Mouse (Mus musculus) kidney, postnatal 0 days (tissue): Measurements from ENCODE around the gene Nup160. TPM values are rescaled to one million over a fixed set of nuclear protein-coding genes. Genes with fewer than 3 reads are reported as not detected.
A peak's percentile ranks its signal among the peaks of the same experiment; 100 is the strongest.

Experiments
- ATAC-seq: fragments of 200-750 bp; cut with Nextera tagmentation; replicated peaks from 2 replicates; pipeline ENCODE4 v1.8.0; 2017; ENCODE audit warnings: low read depth, moderate number of reproducible peaks, moderate TSS enrichment, moderate library complexity; ENCODE audit not compliant: low FRiP score
- DNase-seq: peaks from one replicate; pipeline ENCODE4 v3.0.0-alpha.2; 2016; ENCODE audit warnings: low spot score
- H3K27ac ChIP-seq: fragments of 300-500 bp; sonication (generic); 2 replicates; pipeline ENCODE4 v1.5.1; 2014; ENCODE audit warnings: mild to moderate bottlenecking
- H3K27me3 ChIP-seq: fragments of 300-500 bp; sonication (generic); 2 replicates; pipeline ENCODE4 v1.6.1; 2014; ENCODE audit warnings: low read length, mixed read lengths; ENCODE audit not compliant: insufficient read depth
- H3K36me3 ChIP-seq: fragments of 300-500 bp; sonication (generic); 2 replicates; pipeline ENCODE4 v1.6.1; 2014; ENCODE audit warnings: low read length, mixed read lengths; ENCODE audit not compliant: insufficient read depth
- H3K4me1 ChIP-seq: fragments of 300-500 bp; sonication (generic); replicated peaks from 2 replicates; pipeline ENCODE4 v1.6.1; 2014; ENCODE audit warnings: antibody characterized with exemption, low read length, mixed read lengths; ENCODE audit not compliant: insufficient read depth
- H3K4me2 ChIP-seq: fragments of 300-500 bp; sonication (generic); 2 replicates; pipeline ENCODE4 v1.6.1; 2014; ENCODE audit warnings: mild to moderate bottlenecking, low read length, moderate library complexity, mixed read lengths
- H3K4me3 ChIP-seq: fragments of 300-500 bp; sonication (generic); replicated peaks from 2 replicates; pipeline ENCODE4 v1.5.1; 2014; ENCODE audit warnings: low read depth, low read length
- H3K9ac ChIP-seq: fragments of 300-500 bp; sonication (generic); 2 replicates; pipeline ENCODE4 v1.6.1; 2014; ENCODE audit warnings: low read depth, low read length
- H3K9me3 ChIP-seq: fragments of 300-500 bp; sonication (generic); replicated peaks from 2 replicates; pipeline ENCODE4 v1.6.1; 2016; ENCODE audit warnings: low read length, inconsistent platforms, mixed read lengths
- CTCF ChIP-seq: IDR thresholded peaks from 2 replicates; pipeline ENCODE4 v1.5.1; 2016; ENCODE audit warnings: antibody characterized with exemption, low read depth, mild to moderate bottlenecking, moderate library complexity
- WGBS: fragments of 180-500 bp; shearing (Covaris S2); extraction: QIAGEN DNeasy Blood & Tissue Kit; methylation state at CpG from one replicate; pipeline ENCODE4 v1.1.7; 2014; 5-methylcytosine and 5-hydroxymethylcytosine counted together
- polyA plus RNA-seq: library from polyadenylated mRNA; unstranded; fragments of >200 nt; fragmentation: Nextera tagmentation; extraction: Ambion mirVana; gene quantifications from 2 replicates; pipeline ENCODE4 v1.2.1, GENCODE M21; 2015

The Nup160 gene
- polyA plus RNA-seq, 1 experiment from 2014 or later, result 19.9 TPM

DNA sequence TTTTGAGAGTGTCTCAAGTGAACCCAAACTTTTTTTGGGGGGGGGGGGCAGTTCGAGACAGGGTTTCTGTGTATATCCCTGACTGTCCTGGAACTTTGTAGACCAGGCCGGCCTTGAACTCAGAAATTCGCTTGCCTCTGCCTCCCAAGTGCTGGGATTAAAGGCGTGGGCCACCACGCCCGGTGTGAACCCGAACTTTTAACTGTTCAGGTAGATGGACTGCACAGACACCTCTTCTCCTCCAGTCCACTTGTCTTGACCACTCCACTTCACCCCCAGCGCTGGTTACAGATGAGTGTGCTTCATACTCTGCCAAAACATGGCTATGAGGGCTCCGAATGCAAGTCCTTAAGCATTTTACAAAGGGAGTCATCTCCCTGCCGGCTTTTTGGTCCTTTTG lies 70.1 kb downstream of the Nup160 start:
- Histone ChIP-seq H3K27me3 (no peaks in the 10 kb centered on the region), H3K4me1 (no peaks in the 10 kb centered on the region), H3K4me3 (peak overlapping the region; percentile 98; the same call in 1 of the 2 replicates), H3K9ac (no peak overlapping the region), H3K4me2 (peak overlapping the region; percentile 75), H3K27ac (no peak overlapping the region), H3K9me3 (no peaks in the 10 kb centered on the region), H3K36me3 (peaks cover 13% of the 10 kb centered on the region)
- ATAC-seq (no peak), DNase-seq (no peak)
- 89% methylated on average over 10 of the region's 10 CpGs for WGBS
- TF ChIP-seq CTCF, result no peak

- no peak overlapping the region for H3K27ac ChIP-seq
- WGBS, result 76% methylated on average over 6 of the region's 6 CpGs
- H3K4me1 ChIP-seq, result no peaks in the 10 kb centered on the region
- no peak overlapping the region for H3K4me2 ChIP-seq
- no peak overlapping the region for H3K4me3 ChIP-seq
- H3K9me3 ChIP-seq, result no peaks in the 10 kb centered on the region
- DNase-seq (no peak), ATAC-seq (no peak)
- H3K36me3 ChIP-seq, result peaks cover 37% of the 10 kb centered on the region
- H3K9ac ChIP-seq, result 0 out of 2 replicates have a peak overlapping the region, but pooled peaks have one; percentile 1
- H3K27me3 ChIP-seq, result no peaks in the 10 kb centered on the region
- TF ChIP-seq CTCF, result no peak
Measured at GRCm38 (mm10) chr2:90749676-90750459, 72.9 kb downstream of the Nup160 start.

DNA sequence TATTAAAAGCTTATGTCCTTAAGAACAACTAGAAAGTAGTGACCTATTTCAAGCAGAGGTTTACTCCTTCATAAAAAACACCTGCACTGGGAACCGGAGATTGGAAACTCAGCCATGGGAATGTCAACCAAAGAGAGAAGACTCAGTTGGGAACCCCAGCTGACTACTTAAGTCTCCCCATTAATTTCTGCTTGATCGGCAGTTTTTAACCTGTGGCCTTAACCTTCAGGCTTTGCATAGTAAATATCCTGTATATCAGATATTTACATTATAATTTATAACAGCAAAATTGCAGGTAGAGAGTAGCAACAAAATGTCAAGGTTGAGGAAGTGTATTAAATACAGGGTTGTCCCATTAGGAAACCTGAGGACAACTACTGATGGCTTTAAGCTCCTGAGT lies 76.5 kb downstream of the Nup160 start:
- no peak for TF ChIP-seq CTCF
- Histone ChIP-seq H3K36me3 (peaks cover 61% of the 10 kb centered on the region), H3K9me3 (no peaks in the 10 kb centered on the region), H3K27ac (no peak overlapping the region), H3K4me1 (no peaks in the 10 kb centered on the region), H3K4me3 (no peak overlapping the region), H3K9ac (no peak overlapping the region), H3K27me3 (no peaks in the 10 kb centered on the region), H3K4me2 (no peak overlapping the region)
- ATAC-seq (no peak), DNase-seq (no peak)
- WGBS, result 94% methylated on average over 2 of the region's 2 CpGs

GRCm38 (mm10) chr2:90754188-90754587 lies 77.2 kb downstream of the Nup160 start:
- no peak overlapping the region for H3K4me2 ChIP-seq
- no peak for ATAC-seq
- WGBS, result 98% methylated on average over 3 of the region's 3 CpGs
- TF ChIP-seq CTCF, result no peak
- H3K27me3 ChIP-seq, result no peaks in the 10 kb centered on the region
- DNase-seq, result no peak
- no peaks in the 10 kb centered on the region for H3K9me3 ChIP-seq
- no peak overlapping the region for H3K9ac ChIP-seq
- no peaks in the 10 kb centered on the region for H3K4me1 ChIP-seq
- H3K27ac ChIP-seq, result no peak overlapping the region
- H3K4me3 ChIP-seq, result no peak overlapping the region
- H3K36me3 ChIP-seq, result peaks cover 66% of the 10 kb centered on the region

DNA sequence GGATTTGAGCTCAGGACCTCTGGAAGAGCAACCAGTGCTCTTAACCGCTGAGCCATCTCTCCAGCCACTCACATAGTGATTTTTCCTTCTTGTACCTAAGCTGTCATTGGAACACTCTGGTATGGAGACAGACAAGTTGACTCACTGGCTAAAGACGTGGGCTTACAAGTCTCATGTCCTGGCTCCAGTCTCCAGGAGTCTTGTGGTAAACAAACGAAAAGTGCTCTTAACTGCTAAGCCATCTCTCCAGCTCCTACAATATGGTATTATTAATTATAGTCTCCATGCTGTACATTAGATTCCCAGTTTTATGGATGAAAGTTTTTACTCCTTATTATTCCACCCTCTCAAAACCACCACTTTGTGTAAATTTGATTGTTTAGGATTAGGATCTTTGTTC lies 88.1 kb downstream of the Nup160 start:
- Histone ChIP-seq H3K4me1 (no peaks in the 10 kb centered on the region), H3K9me3 (no peaks in the 10 kb centered on the region), H3K36me3 (peaks cover 74% of the 10 kb centered on the region), H3K27me3 (no peaks in the 10 kb centered on the region), H3K9ac (no peak overlapping the region), H3K4me2 (no peak overlapping the region), H3K4me3 (no peak overlapping the region), H3K27ac (no peak overlapping the region)
- DNase-seq (no peak), ATAC-seq (no peak)
- WGBS, result 86% methylated on average over 3 of the region's 3 CpGs
- TF ChIP-seq CTCF, result no peak

GRCm38 (mm10) chr2:90781323-90781722 lies 104.3 kb downstream of the Nup160 start:
- no peak for TF ChIP-seq CTCF
- 43% methylated on average over 3 of the region's 3 CpGs for WGBS
- no peak overlapping the region for H3K4me3 ChIP-seq

More at GRCm38 (mm10) chr2:90781323-90781722, 104.3 kb downstream of the Nup160 start:
- H3K9me3 ChIP-seq, result no peaks in the 10 kb centered on the region
- H3K36me3 ChIP-seq, result peaks cover 30% of the 10 kb centered on the region
- H3K9ac ChIP-seq, result no peak overlapping the region
- DNase-seq (no peak), ATAC-seq (no peak)
- H3K27ac ChIP-seq, result no peak overlapping the region
- H3K4me2 ChIP-seq, result no peak overlapping the region
- no peaks in the 10 kb centered on the region; the same call in 1 of the 2 replicates for H3K4me1 ChIP-seq
- no peaks in the 10 kb centered on the region for H3K27me3 ChIP-seq
